ENCODE assay signal across 26 mouse cellular contexts in the genomic region with DNA sequence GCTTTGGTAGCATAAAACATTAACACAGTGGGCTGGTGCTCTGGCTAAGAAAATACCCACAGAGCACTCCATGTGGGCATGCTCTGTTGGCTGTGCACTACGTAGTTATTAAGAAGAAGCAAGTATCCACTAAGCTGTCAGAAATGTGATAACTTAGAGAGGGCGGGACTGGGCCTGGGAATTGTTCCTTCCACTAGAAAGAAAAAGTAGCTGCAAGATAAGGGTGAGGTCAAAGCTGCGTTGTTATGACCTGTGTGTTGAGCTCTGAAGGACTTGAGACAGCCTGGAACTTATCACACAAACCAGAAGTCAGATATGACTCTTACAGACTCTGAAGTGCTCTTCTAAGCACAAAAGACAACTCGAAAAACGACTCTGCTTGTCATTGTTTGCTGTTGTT. TPM values are rescaled to one million over a fixed set of nuclear protein-coding genes. Genes with fewer than 3 reads are reported as not detected.
A peak's percentile ranks its signal among the peaks of the same experiment; 100 is the strongest.
DNase-seq lines count a peak whose midpoint lies in the region; ATAC-seq and TF ChIP-seq lines count a peak whose summit lies in the region.
"Had no signal": no experiment of that assay in that cellular context is flagged by ENCODE, and none has a peak within 500 bp of the region (broad histone marks: within the 10 kb centered on the region; RNA-seq: fewer than 3 reads in every experiment).

No protein-coding gene starts in this region.

- no peak overlapping the region for H3K4me3 ChIP-seq in heart, embryonic 15.5 days
- no peak overlapping the region for H3K4me3 ChIP-seq in liver, embryonic 12.5 days
- no peak overlapping the region for H3K4me3 ChIP-seq in intestine, postnatal 0 days (ENCODE audit: low read depth, low read length)
- H3K4me3 ChIP-seq: forebrain, embryonic 10.5 days; hindbrain, embryonic 15.5 days; intestine, embryonic 15.5 days; limb, embryonic 12.5 days; lung, embryonic 15.5 days; midbrain, embryonic 13.5 days; neural tube, embryonic 13.5 days had no signal

- no peaks in the 10 kb centered on the region for H3K9me3 ChIP-seq in heart, embryonic 15.5 days (replicated peaks)
- H3K9me3 ChIP-seq in liver, embryonic 12.5 days (replicated peaks): no peaks in the 10 kb centered on the region
- no peaks in the 10 kb centered on the region for H3K9me3 ChIP-seq in intestine, postnatal 0 days (ENCODE audit: control insufficient read depth)
- H3K9me3 ChIP-seq: forebrain, embryonic 10.5 days; hindbrain, embryonic 15.5 days; intestine, embryonic 15.5 days; limb, embryonic 12.5 days; lung, embryonic 15.5 days; midbrain, embryonic 13.5 days; neural tube, embryonic 13.5 days had no signal

- peak; percentile 80 for DNase-seq in heart, adult 11 months
- no peak for DNase-seq in heart, postnatal 25 days (ENCODE audit: low spot score)
- DNase-seq in heart, adult 8-10 months (ENCODE audit: low spot score): no peak
- DNase-seq in T-cell, adult 2 months (ENCODE audit: low spot score): no peak
- DNase-seq: adrenal gland, postnatal 25 days; cerebellum, adult 2 months; cerebellum, postnatal 36 days; forebrain, postnatal 0 days; kidney, postnatal 36 days; lung, postnatal 4 days; right cerebral cortex, postnatal 14 days; spleen, adult 18-20 months; thymus, postnatal 25 days had no signal

- TF ChIP-seq CTCF in intestine, postnatal 0 days (IDR thresholded peaks at IDR 0.05; ENCODE audit: low read depth): no peak

- H3K27me3 ChIP-seq in heart, embryonic 15.5 days: no peaks in the 10 kb centered on the region
- H3K27me3 ChIP-seq in liver, embryonic 12.5 days (replicated peaks): no peaks in the 10 kb centered on the region
- H3K27me3 ChIP-seq in intestine, postnatal 0 days (replicated peaks; ENCODE audit: control insufficient read depth, insufficient read depth, low read length): no peaks in the 10 kb centered on the region
- H3K27me3 ChIP-seq: hindbrain, embryonic 15.5 days; intestine, embryonic 15.5 days; limb, embryonic 12.5 days; lung, embryonic 15.5 days; midbrain, embryonic 13.5 days; neural tube, embryonic 13.5 days; Patski had no signal

- no peak overlapping the region for H3K4me2 ChIP-seq in heart, embryonic 15.5 days
- H3K4me2 ChIP-seq in liver, embryonic 12.5 days: peak overlapping the region; percentile 28
- H3K4me2 ChIP-seq in intestine, postnatal 0 days (replicated peaks; ENCODE audit: low read depth): no peak overlapping the region
- H3K4me2 ChIP-seq: hindbrain, embryonic 15.5 days; intestine, embryonic 15.5 days; limb, embryonic 12.5 days; lung, embryonic 15.5 days; midbrain, embryonic 13.5 days; neural tube, embryonic 13.5 days had no signal

- H3K9ac ChIP-seq in heart, embryonic 15.5 days: no peak overlapping the region
- no peak overlapping the region for H3K9ac ChIP-seq in liver, embryonic 12.5 days
- no peak overlapping the region for H3K9ac ChIP-seq in intestine, postnatal 0 days (ENCODE audit: low read depth, low read length)
- H3K9ac ChIP-seq: forebrain, postnatal 0 days; hindbrain, embryonic 15.5 days; intestine, embryonic 15.5 days; limb, embryonic 12.5 days; lung, embryonic 15.5 days; midbrain, embryonic 13.5 days; neural tube, embryonic 13.5 days had no signal

- no peak for ATAC-seq in heart, embryonic 15.5 days (replicated peaks; ENCODE audit: insufficient number of reproducible peaks, insufficient read depth, low FRiP score, low read depth)
- peak; percentile 86 for ATAC-seq in liver, embryonic 12.5 days
- peak; percentile 89 for ATAC-seq in megakaryocyte-erythroid progenitor cell, adult 5-6 weeks (replicated peaks; ENCODE audit: low FRiP score, low TSS enrichment, poor library complexity, severe bottlenecking)
- ATAC-seq in intestine, postnatal 0 days: no peak
- ATAC-seq: CD4-positive, CD25-positive, alpha-beta regulatory T cell, adult 4 months; forebrain, postnatal 0 days; intestine, embryonic 15.5 days; midbrain, embryonic 13.5 days; Patski had no signal

- intact Hi-C loops in heart, postnatal 25 days (cut with DNase I): no loop called here

- H3K4me1 ChIP-seq in heart, embryonic 15.5 days (replicated peaks): peaks cover 67% of the 10 kb centered on the region
- peaks cover 78% of the 10 kb centered on the region for H3K4me1 ChIP-seq in liver, embryonic 12.5 days
- H3K4me1 ChIP-seq in intestine, postnatal 0 days (replicated peaks; ENCODE audit: control insufficient read depth, insufficient read depth, low read length): no peaks in the 10 kb centered on the region

- WGBS in heart, embryonic 15.5 days: 16% methylated on average over 5 of the region's 5 CpGs
- WGBS in liver, embryonic 12.5 days (ENCODE audit: insufficient replicate concordance): 14% methylated on average over 5 of the region's 5 CpGs
- whole genome bisulfite sequencing in intestine, postnatal 0 days: 55% methylated on average over 5 of the region's 5 CpGs

- H3K27ac ChIP-seq in heart, embryonic 15.5 days: peak overlapping the region; percentile 90
- peak overlapping the region; percentile 69; the same call in 1 of the 2 replicates for H3K27ac ChIP-seq in liver, embryonic 12.5 days
- H3K27ac ChIP-seq in intestine, postnatal 0 days (ENCODE audit: low read depth, low read length): no peak overlapping the region
- H3K27ac ChIP-seq: forebrain, embryonic 10.5 days; hindbrain, embryonic 15.5 days; intestine, embryonic 15.5 days; limb, embryonic 12.5 days; lung, embryonic 15.5 days; midbrain, embryonic 13.5 days; neural tube, embryonic 13.5 days had no signal

- H3K36me3 ChIP-seq in heart, embryonic 15.5 days: no peaks in the 10 kb centered on the region
- no peaks in the 10 kb centered on the region for H3K36me3 ChIP-seq in liver, embryonic 12.5 days
- H3K36me3 ChIP-seq in intestine, postnatal 0 days (ENCODE audit: control insufficient read depth, insufficient read depth): no peaks in the 10 kb centered on the region
- H3K36me3 ChIP-seq: forebrain, embryonic 10.5 days; hindbrain, embryonic 15.5 days; intestine, embryonic 15.5 days; limb, embryonic 12.5 days; lung, embryonic 15.5 days had no signal

RNA-seq across cellular contexts. Expression of a gene that starts 19.5 kb away (rescaled TPM):
- 1 to 10 TPM; 4.9 to 6.2 TPM for total RNA-seq in heart, postnatal 25 days (2021)
- 8.4 and 10.6 TPM in 2 replicates for polyA plus RNA-seq in heart, embryonic 15.5 days (2015; fragmentation: Nextera tagmentation; extraction: Ambion mirVana)
- 1 to 10 TPM; 2.3 to 4.4 (median 3.6) TPM for total RNA-seq in heart, adult 8-10 months (2022)
- 4.3 and 4.9 TPM in 2 replicates for polyA plus RNA-seq in liver, embryonic 12.5 days (2016; fragmentation: Nextera tagmentation; extraction: Ambion mirVana)
- 5.1 and 6.8 TPM in 2 replicates for total RNA-seq in megakaryocyte-erythroid progenitor cell, adult 5-6 weeks (2014; fragmentation: Nextera tagmentation)
- total RNA-seq in megakaryocyte-erythroid progenitor cell, adult 5-6 weeks (2017): 3.2 and 18.7 TPM in 2 replicates
- 99.8 and 112 TPM in 2 replicates for polyA plus RNA-seq in intestine, postnatal 0 days (2015; fragmentation: Nextera tagmentation; extraction: Ambion mirVana)

RNA-seq across cellular contexts. Expression of a gene that starts 20.1 kb away (rescaled TPM):
- 10 to 100 TPM; 17.5 to 22.0 TPM for total RNA-seq in heart, postnatal 25 days (2021)
- polyA plus RNA-seq in heart, embryonic 15.5 days (2015; fragmentation: Nextera tagmentation; extraction: Ambion mirVana): 13.1 and 14.0 TPM in 2 replicates
- total RNA-seq in heart, adult 8-10 months (2022): 10 to 100 TPM; 14.5 to 24.1 (median 18.5) TPM
- polyA plus RNA-seq in liver, embryonic 12.5 days (2016; fragmentation: Nextera tagmentation; extraction: Ambion mirVana): 19.1 and 21.4 TPM in 2 replicates
- total RNA-seq in megakaryocyte-erythroid progenitor cell, adult 5-6 weeks (2014; fragmentation: Nextera tagmentation): not detected in 2 replicates
- not detected in 2 replicates for total RNA-seq in megakaryocyte-erythroid progenitor cell, adult 5-6 weeks (2017)
- polyA plus RNA-seq in intestine, postnatal 0 days (2015; fragmentation: Nextera tagmentation; extraction: Ambion mirVana): 1.4 TPM in 2 replicates
- polyA plus RNA-seq: CD4-positive, CD25-positive, alpha-beta regulatory T cell, adult 4 months had no signal

Comparison
In these comparisons a context has a peak if more than half of its experiments do, and no peak if none do; other contexts are left out.
1. ATAC-seq: peak in liver, embryonic 12.5 days (single experiment) and megakaryocyte-erythroid progenitor cell, adult 5-6 weeks (single experiment); none in heart, embryonic 15.5 days (single experiment) and intestine, postnatal 0 days (single experiment).
2. RNA of a gene that starts 20.1 kb away (total RNA-seq): 17.5 to 22.0 TPM in heart, postnatal 25 days and 14.5 to 24.1 TPM in heart, adult 8-10 months; not detected in megakaryocyte-erythroid progenitor cell, adult 5-6 weeks; every median in the first group is over 10 times any median in the second.